Mouse (Mus musculus) embryonic facial prominence, embryonic 12.5 days (tissue): ENCODE results near the gene Fbxl21. TPM values are rescaled to one million over a fixed set of nuclear protein-coding genes. Genes with fewer than 3 reads are reported as not detected.

Experiments used
- ATAC-seq: fragments of 200-750 bp; cut with Nextera tagmentation; 2 replicates; pipeline ENCODE4 v1.8.0; 2017; ENCODE audit not compliant: insufficient number of reproducible peaks, insufficient read depth, low FRiP score, low TSS enrichment
- H3K27ac ChIP-seq: fragments of 300-500 bp; sonication (generic); 2 replicates; pipeline ENCODE4 v1.5.1; 2016; ENCODE audit warnings: mild to moderate bottlenecking
- H3K27me3 ChIP-seq: fragments of 300-500 bp; sonication (generic); 2 replicates; pipeline ENCODE4 v1.6.1; 2016; ENCODE audit warnings: mild to moderate bottlenecking, moderate library complexity
- H3K36me3 ChIP-seq: fragments of 300-500 bp; sonication (generic); 2 replicates; pipeline ENCODE4 v1.6.1; 2016; ENCODE audit warnings: mild to moderate bottlenecking
- H3K4me1 ChIP-seq: fragments of 300-500 bp; sonication (generic); 2 replicates; pipeline ENCODE4 v1.6.1; 2016
- H3K4me2 ChIP-seq: fragments of 300-500 bp; sonication (generic); replicated peaks from 2 replicates; pipeline ENCODE4 v1.6.1; 2016; ENCODE audit warnings: mild to moderate bottlenecking, moderate library complexity
- H3K4me3 ChIP-seq: fragments of 300-500 bp; sonication (generic); 2 replicates; pipeline ENCODE4 v1.5.1; 2016; ENCODE audit warnings: mild to moderate bottlenecking
- H3K9ac ChIP-seq: fragments of 300-500 bp; sonication (generic); 2 replicates; pipeline ENCODE4 v1.6.1; 2016; ENCODE audit warnings: mild to moderate bottlenecking, moderate library complexity
- H3K9me3 ChIP-seq: fragments of 300-500 bp; sonication (generic); 2 replicates; pipeline ENCODE4 v1.6.1; 2016; ENCODE audit warnings: mild to moderate bottlenecking, moderate library complexity
- WGBS: fragments of 180-500 bp; shearing (Covaris S2); methylation state at CpG from one replicate; pipeline ENCODE4 v1.1.7; 2016; 5-methylcytosine and 5-hydroxymethylcytosine counted together
- polyA plus RNA-seq: library from polyadenylated mRNA; unstranded; fragments of >200 nt; fragmentation: Nextera tagmentation; extraction: Ambion mirVana; gene quantifications from 2 replicates; pipeline ENCODE4 v1.2.1, GENCODE M21; 2016

The Fbxl21 gene
- polyA plus RNA-seq, 1 experiment from 2014 or later: 3.4 TPM

GRCm38 (mm10) chr13:56556701-56557100, 34.4 kb downstream of the Fbxl21 start:
- no peak overlapping the region for H3K4me3 ChIP-seq
- no peaks in the 10 kb centered on the region for H3K9me3 ChIP-seq
- no peaks in the 10 kb centered on the region for H3K36me3 ChIP-seq
- no peak overlapping the region for H3K4me2 ChIP-seq
- ATAC-seq: no peak
- H3K9ac ChIP-seq: no peak overlapping the region
- peaks cover 7% of the 10 kb centered on the region; the same call in 1 of the 2 replicates for H3K4me1 ChIP-seq
- no peak overlapping the region for H3K27ac ChIP-seq
- no peaks in the 10 kb centered on the region for H3K27me3 ChIP-seq
- 69% methylated on average over 3 of the region's 3 CpGs for WGBS

- H3K27ac ChIP-seq: no peak overlapping the region
- 49% methylated on average over 3 of the region's 3 CpGs for WGBS
- no peaks in the 10 kb centered on the region for H3K9me3 ChIP-seq
- no peak overlapping the region for H3K9ac ChIP-seq
- H3K4me3 ChIP-seq: no peak overlapping the region
- H3K4me1 ChIP-seq: peaks cover 7% of the 10 kb centered on the region; the same call in 1 of the 2 replicates
- no peak for ATAC-seq
- no peak overlapping the region for H3K4me2 ChIP-seq
- H3K36me3 ChIP-seq: no peaks in the 10 kb centered on the region
- no peaks in the 10 kb centered on the region for H3K27me3 ChIP-seq
These were observed 36.5 kb downstream of the Fbxl21 start for GRCm38 (mm10) chr13:56558811-56559210.

DNA sequence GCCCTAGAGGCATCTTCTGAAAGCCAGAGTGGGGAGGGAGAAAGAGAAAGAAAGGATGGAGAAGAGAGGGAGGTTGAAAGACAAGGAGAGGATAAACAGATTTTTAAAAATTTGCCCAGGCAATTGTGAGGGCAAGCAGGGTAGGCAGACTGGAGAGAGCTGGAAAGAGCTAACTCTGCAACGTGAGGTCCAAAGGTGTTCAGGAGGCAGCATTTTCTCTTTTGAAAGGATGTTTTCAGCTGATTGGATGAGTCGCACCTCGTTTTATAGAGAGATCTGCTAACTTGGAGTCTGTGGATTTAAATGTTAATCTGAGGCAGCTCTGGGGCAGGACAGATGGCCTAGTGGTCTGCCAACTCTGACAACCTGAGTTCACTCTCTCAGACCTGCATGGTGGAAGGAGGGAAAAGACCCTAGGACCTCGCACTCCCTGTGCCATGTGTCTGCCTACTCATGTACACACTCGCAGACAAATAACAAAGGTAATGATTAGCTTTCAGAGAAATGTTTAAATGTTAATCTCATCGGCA, 37.6 kb downstream of the Fbxl21 start:
- H3K27ac ChIP-seq: no peak overlapping the region
- H3K9me3 ChIP-seq: no peaks in the 10 kb centered on the region
- WGBS: 79% methylated on average over 6 of the region's 6 CpGs
- no peaks in the 10 kb centered on the region for H3K27me3 ChIP-seq
- no peak overlapping the region for H3K4me2 ChIP-seq
- H3K4me1 ChIP-seq: no peaks in the 10 kb centered on the region
- H3K36me3 ChIP-seq: no peaks in the 10 kb centered on the region
- no peak for ATAC-seq
- H3K9ac ChIP-seq: no peak overlapping the region
- H3K4me3 ChIP-seq: no peak overlapping the region

GRCm38 (mm10) chr13:56561129-56561528, 38.9 kb downstream of the Fbxl21 start:
- Histone ChIP-seq H3K9ac (no peak overlapping the region), H3K27ac (no peak overlapping the region), H3K4me3 (no peak overlapping the region), H3K36me3 (no peaks in the 10 kb centered on the region), H3K4me1 (no peaks in the 10 kb centered on the region), H3K9me3 (no peaks in the 10 kb centered on the region), H3K27me3 (no peaks in the 10 kb centered on the region), H3K4me2 (no peak overlapping the region)
- 53% methylated on average over 8 of the region's 8 CpGs for WGBS
- ATAC-seq: no peak

GRCm38 (mm10) chr13:56563075-56563474, 40.8 kb downstream of the Fbxl21 start:
- H3K4me2 ChIP-seq: no peak overlapping the region
- no peaks in the 10 kb centered on the region for H3K9me3 ChIP-seq
- H3K27me3 ChIP-seq: no peaks in the 10 kb centered on the region
- H3K27ac ChIP-seq: no peak overlapping the region
- H3K4me1 ChIP-seq: 0 out of 2 replicates have a peak, but pooled peaks cover 2% of the 10 kb centered on the region
- ATAC-seq: no peak
- no peak overlapping the region for H3K9ac ChIP-seq
- 39% methylated on average over 6 of the region's 6 CpGs for WGBS
- H3K4me3 ChIP-seq: no peak overlapping the region
- H3K36me3 ChIP-seq: no peaks in the 10 kb centered on the region

DNA sequence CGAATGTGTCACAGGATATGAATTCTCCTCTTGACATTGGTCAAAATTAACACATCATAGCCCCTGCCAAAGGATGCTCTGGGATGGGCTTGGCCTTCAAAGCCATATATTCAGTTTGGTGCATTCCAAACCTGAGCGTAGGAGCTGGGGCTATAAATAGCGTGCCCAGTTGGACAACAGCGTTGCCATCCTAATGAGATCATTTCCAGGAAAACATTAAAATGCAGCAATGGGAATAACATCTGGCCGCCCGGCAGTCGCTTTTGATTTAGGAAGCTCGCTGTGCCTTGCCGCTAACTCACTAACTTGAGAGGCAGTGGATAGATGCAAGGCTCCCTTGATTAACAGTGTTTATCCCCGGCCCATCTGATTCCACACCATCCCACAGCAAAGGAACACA, 44.1 kb downstream of the Fbxl21 start:
- ATAC-seq: no peak
- Histone ChIP-seq H3K9me3 (no peaks in the 10 kb centered on the region), H3K9ac (no peak overlapping the region), H3K27ac (no peak overlapping the region), H3K27me3 (no peaks in the 10 kb centered on the region), H3K4me3 (no peak overlapping the region), H3K4me1 (0 out of 2 replicates have a peak, but pooled peaks cover 2% of the 10 kb centered on the region), H3K36me3 (no peaks in the 10 kb centered on the region), H3K4me2 (no peak overlapping the region)
- WGBS: 57% methylated on average over 10 of the region's 10 CpGs

GRCm38 (mm10) chr13:56571645-56572044, 49.4 kb downstream of the Fbxl21 start:
- no peaks in the 10 kb centered on the region for H3K9me3 ChIP-seq
- no peak overlapping the region for H3K9ac ChIP-seq
- no peak overlapping the region for H3K27ac ChIP-seq
- H3K4me3 ChIP-seq: no peak overlapping the region
- H3K4me2 ChIP-seq: no peak overlapping the region
- ATAC-seq: no peak
- no peaks in the 10 kb centered on the region for H3K27me3 ChIP-seq
- H3K4me1 ChIP-seq: peaks cover 14% of the 10 kb centered on the region
- no peaks in the 10 kb centered on the region for H3K36me3 ChIP-seq
- WGBS: 85% methylated on average over 8 of the region's 8 CpGs

DNA sequence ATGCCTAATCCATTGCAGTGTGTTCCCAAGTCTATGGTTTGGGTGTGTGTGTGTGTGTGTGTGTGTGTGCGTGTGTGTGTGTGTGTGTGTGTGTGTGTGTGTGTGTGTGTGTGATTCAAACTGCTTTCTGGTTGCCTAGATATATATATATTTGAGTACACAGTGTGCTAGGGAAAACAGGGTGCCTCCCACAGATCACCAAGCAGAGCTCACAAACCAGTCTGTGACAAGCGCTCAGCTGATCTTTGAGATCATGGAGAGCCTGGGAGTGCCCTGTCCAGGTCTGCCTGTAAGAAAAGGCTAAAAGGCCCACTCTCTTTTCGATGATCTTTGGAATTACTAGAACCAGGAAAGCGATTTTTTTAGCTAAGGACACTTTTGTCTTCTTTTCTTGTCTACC, 52.8 kb downstream of the Fbxl21 start:
- no peak overlapping the region for H3K27ac ChIP-seq
- H3K4me3 ChIP-seq: no peak overlapping the region
- no peaks in the 10 kb centered on the region for H3K27me3 ChIP-seq
- no peaks in the 10 kb centered on the region for H3K9me3 ChIP-seq
- H3K36me3 ChIP-seq: no peaks in the 10 kb centered on the region
- no peak for ATAC-seq
- 72% methylated on average over 4 of the region's 4 CpGs for WGBS
- H3K4me1 ChIP-seq: peaks cover 16% of the 10 kb centered on the region
- no peak overlapping the region for H3K9ac ChIP-seq
- no peak overlapping the region for H3K4me2 ChIP-seq

DNA sequence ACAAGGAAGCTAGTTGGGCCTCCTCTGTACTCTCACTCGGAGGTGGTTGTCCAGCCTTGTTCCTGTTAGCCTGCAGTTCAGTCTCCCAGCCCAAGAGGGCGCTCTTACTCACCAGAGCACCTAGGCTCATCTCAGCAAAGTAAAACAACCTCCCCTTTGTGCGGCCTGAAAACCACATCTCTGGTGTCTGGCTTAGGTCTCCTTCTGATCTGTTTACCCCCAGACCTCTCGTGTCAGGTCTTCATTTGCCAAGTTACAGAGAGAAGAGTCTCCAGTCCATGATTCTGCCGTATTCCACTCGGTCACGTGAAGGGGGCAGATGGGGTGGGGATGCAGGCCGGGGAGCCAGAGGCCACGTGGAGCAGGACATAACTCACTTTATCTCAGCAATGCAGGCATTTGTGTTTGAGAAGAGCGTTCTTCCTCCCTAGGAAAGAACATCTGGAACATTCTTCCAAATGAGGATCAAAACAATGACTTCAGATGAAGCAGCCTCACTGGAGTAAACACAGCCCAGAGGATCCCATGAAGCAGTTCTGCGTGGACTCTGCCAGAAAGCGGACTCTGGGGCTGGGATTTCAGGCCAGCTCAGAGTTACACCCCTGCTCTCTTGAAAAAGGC, 53.5 kb downstream of the Fbxl21 start:
- no peak for ATAC-seq
- Histone ChIP-seq H3K9ac (no peak overlapping the region), H3K4me2 (no peak overlapping the region), H3K4me1 (peaks cover 23% of the 10 kb centered on the region), H3K27me3 (no peaks in the 10 kb centered on the region), H3K9me3 (no peaks in the 10 kb centered on the region), H3K36me3 (no peaks in the 10 kb centered on the region), H3K4me3 (no peak overlapping the region), H3K27ac (peak overlapping the region; percentile 69)
- WGBS: 49% methylated on average over 12 of the region's 12 CpGs

- Histone ChIP-seq H3K4me2 (no peak overlapping the region), H3K27ac (no peak overlapping the region), H3K4me1 (peaks cover 38% of the 10 kb centered on the region), H3K9me3 (no peaks in the 10 kb centered on the region), H3K4me3 (no peak overlapping the region), H3K9ac (no peak overlapping the region), H3K27me3 (no peaks in the 10 kb centered on the region), H3K36me3 (no peaks in the 10 kb centered on the region)
- no peak for ATAC-seq
- 66% methylated on average over 5 of the region's 5 CpGs for WGBS
These were observed 55.8 kb downstream of the Fbxl21 start for GRCm38 (mm10) chr13:56578097-56578496.

GRCm38 (mm10) chr13:56580450-56580849, 58.2 kb downstream of the Fbxl21 start:
- no peak overlapping the region for H3K4me2 ChIP-seq
- H3K4me1 ChIP-seq: peaks cover 48% of the 10 kb centered on the region
- H3K27me3 ChIP-seq: no peaks in the 10 kb centered on the region
- WGBS: 76% methylated on average over 5 of the region's 5 CpGs
- H3K9me3 ChIP-seq: no peaks in the 10 kb centered on the region
- H3K27ac ChIP-seq: peak overlapping the region; percentile 96; the same call in 1 of the 2 replicates
- H3K36me3 ChIP-seq: no peaks in the 10 kb centered on the region
- no peak overlapping the region for H3K4me3 ChIP-seq
- H3K9ac ChIP-seq: no peak overlapping the region
- ATAC-seq: no peak

DNA sequence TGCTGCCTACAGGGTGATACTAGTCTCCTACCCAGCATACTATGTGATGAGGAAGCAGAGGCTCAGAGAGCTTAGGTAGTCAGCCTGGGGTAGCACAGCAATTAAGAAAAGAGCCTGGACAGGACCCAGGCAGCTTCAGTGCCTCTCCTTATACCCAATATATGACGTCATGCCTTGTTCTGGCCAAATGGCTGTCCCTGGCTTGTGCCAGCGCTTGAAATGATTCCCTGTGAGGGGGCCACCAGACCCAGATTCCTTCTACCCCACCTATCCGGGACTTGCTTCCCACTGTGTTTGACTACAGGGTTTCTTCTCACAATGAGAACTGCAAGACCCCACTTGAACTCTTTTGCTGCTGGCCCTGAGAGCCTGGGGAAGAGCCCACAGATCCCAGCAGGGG, 59.2 kb downstream of the Fbxl21 start:
- H3K4me2 ChIP-seq: peak overlapping the region; percentile 36
- ATAC-seq: no peak; the same call in 1 of the 2 replicates
- H3K27ac ChIP-seq: peak overlapping the region; percentile 96
- WGBS: 4% methylated on average over 3 of the region's 3 CpGs
- no peaks in the 10 kb centered on the region for H3K9me3 ChIP-seq
- no peaks in the 10 kb centered on the region for H3K27me3 ChIP-seq
- peaks cover 43% of the 10 kb centered on the region for H3K4me1 ChIP-seq
- H3K9ac ChIP-seq: no peak overlapping the region
- H3K36me3 ChIP-seq: no peaks in the 10 kb centered on the region
- no peak overlapping the region for H3K4me3 ChIP-seq
